Mouse (Mus musculus): ENCODE data around the gene Gm10718. TPM values are rescaled to one million over a fixed set of nuclear protein-coding genes. Genes with fewer than 3 reads are reported as not detected.
"Not testable (repeated sequence)": the region's sequence is repeated elsewhere in the genome, so short reads cannot be mapped to it uniquely, and the experiment has no call there.

The Gm10718 gene
- polyA plus RNA-seq, 1 experiment from 2014 or later = not detected

- not testable (repeated sequence) for H3K9ac ChIP-seq; H3K27ac ChIP-seq; H3K9me3 ChIP-seq (replicated peaks); H3K4me1 ChIP-seq; H3K4me2 ChIP-seq; H3K27me3 ChIP-seq (replicated peaks); H3K36me3 ChIP-seq; ATAC-seq; H3K4me3 ChIP-seq
- 56% methylated on average over 5 of the region's 9 CpGs for WGBS (ENCODE audit: insufficient replicate concordance)
Observed at GRCm38 (mm10) chr9:3015354-3015753, 8.0 kb upstream of the Gm10718 start, which contains the start of gene Gm10720. Gene Gm10720 (plus strand): TSS chr9:3015654.

- not testable (repeated sequence) for H3K9ac ChIP-seq; H3K27me3 ChIP-seq (replicated peaks); H3K4me2 ChIP-seq; H3K4me3 ChIP-seq; H3K27ac ChIP-seq; H3K4me1 ChIP-seq; H3K36me3 ChIP-seq; H3K9me3 ChIP-seq (replicated peaks); ATAC-seq
- 65% methylated on average over 6 of the region's 6 CpGs for WGBS (ENCODE audit: insufficient replicate concordance)
Observed at GRCm38 (mm10) chr9:3015896-3016295, 7.5 kb upstream of the Gm10718 start.

GRCm38 (mm10) chr9:3017108-3017507 is 6.2 kb upstream of the Gm10718 start, which contains the start of gene Gm10719:
Gene Gm10719 (plus strand): TSS chr9:3017408.
- not testable (repeated sequence) for H3K27me3 ChIP-seq (replicated peaks); H3K4me3 ChIP-seq; H3K27ac ChIP-seq; ATAC-seq; H3K4me1 ChIP-seq; H3K9me3 ChIP-seq (replicated peaks); H3K36me3 ChIP-seq; H3K4me2 ChIP-seq; H3K9ac ChIP-seq
- 61% methylated on average over 1 of the region's 9 CpGs for WGBS (ENCODE audit: insufficient replicate concordance)

GRCm38 (mm10) chr9:3018944-3019343 is 4.4 kb upstream of the Gm10718 start:
- WGBS (ENCODE audit: insufficient replicate concordance) = 54% methylated on average over 9 of the region's 9 CpGs
- not testable (repeated sequence) for H3K27ac ChIP-seq; ATAC-seq; H3K9ac ChIP-seq; H3K9me3 ChIP-seq (replicated peaks); H3K4me3 ChIP-seq; H3K4me1 ChIP-seq; H3K36me3 ChIP-seq; H3K27me3 ChIP-seq (replicated peaks); H3K4me2 ChIP-seq

GRCm38 (mm10) chr9:3019835-3020727 is 3.3 kb upstream of the Gm10718 start:
- peak; percentile 64; the same call in 1 of the 2 replicates for ATAC-seq
- H3K4me2 ChIP-seq = not testable (repeated sequence)
- 64% methylated on average over 17 of the region's 19 CpGs for WGBS (ENCODE audit: insufficient replicate concordance)

GRCm38 (mm10) chr9:3022316-3023008 is 885 bp upstream of the Gm10718 start:
- not testable (repeated sequence) for ATAC-seq; H3K27me3 ChIP-seq (replicated peaks); H3K4me2 ChIP-seq; H3K9me3 ChIP-seq (replicated peaks); H3K9ac ChIP-seq; H3K27ac ChIP-seq; H3K4me3 ChIP-seq; H3K36me3 ChIP-seq; H3K4me1 ChIP-seq
- WGBS (ENCODE audit: insufficient replicate concordance) = 60% methylated on average over 11 of the region's 13 CpGs

More at GRCm38 (mm10) chr9:3019835-3020727, 3.3 kb upstream of the Gm10718 start:
- H3K36me3 ChIP-seq; H3K9me3 ChIP-seq (replicated peaks); H3K4me1 ChIP-seq; H3K27me3 ChIP-seq (replicated peaks); H3K9ac ChIP-seq; H3K4me3 ChIP-seq; H3K27ac ChIP-seq: not testable (repeated sequence)

- H3K27ac ChIP-seq; H3K4me3 ChIP-seq; H3K9me3 ChIP-seq (replicated peaks); H3K27me3 ChIP-seq (replicated peaks); H3K4me1 ChIP-seq; H3K9ac ChIP-seq; H3K36me3 ChIP-seq; ATAC-seq; H3K4me2 ChIP-seq: not testable (repeated sequence)
- 61% methylated on average over 16 of the region's 16 CpGs for WGBS (ENCODE audit: insufficient replicate concordance)
Observed at GRCm38 (mm10) chr9:3023985-3024648, 770 bp downstream of the Gm10718 start.

GRCm38 (mm10) chr9:3024912-3025467 is 1.6 kb downstream of the Gm10718 start, which contains the start of gene Gm10717:
Gene Gm10717 (plus strand): TSS chr9:3025417.
- H3K4me3 ChIP-seq; H3K27ac ChIP-seq; H3K27me3 ChIP-seq (replicated peaks); H3K36me3 ChIP-seq; ATAC-seq; H3K9me3 ChIP-seq (replicated peaks); H3K9ac ChIP-seq; H3K4me1 ChIP-seq; H3K4me2 ChIP-seq: not testable (repeated sequence)
- 61% methylated on average over 12 of the region's 12 CpGs for WGBS (ENCODE audit: insufficient replicate concordance)

GRCm38 (mm10) chr9:3025653-3026052 is 2.3 kb downstream of the Gm10718 start:
- not testable (repeated sequence) for H3K4me2 ChIP-seq; ATAC-seq; H3K36me3 ChIP-seq; H3K4me1 ChIP-seq; H3K27me3 ChIP-seq (replicated peaks); H3K4me3 ChIP-seq; H3K27ac ChIP-seq; H3K9ac ChIP-seq; H3K9me3 ChIP-seq (replicated peaks)
- WGBS (ENCODE audit: insufficient replicate concordance) = 57% methylated on average over 5 of the region's 6 CpGs

GRCm38 (mm10) chr9:3026136-3026535 is 2.8 kb downstream of the Gm10718 start:
- H3K27ac ChIP-seq; H3K9me3 ChIP-seq (replicated peaks); H3K4me1 ChIP-seq; H3K27me3 ChIP-seq (replicated peaks); ATAC-seq; H3K4me2 ChIP-seq; H3K36me3 ChIP-seq; H3K9ac ChIP-seq; H3K4me3 ChIP-seq: not testable (repeated sequence)
- 63% methylated on average over 5 of the region's 5 CpGs for WGBS (ENCODE audit: insufficient replicate concordance)

- ATAC-seq; H3K4me2 ChIP-seq; H3K4me1 ChIP-seq; H3K9ac ChIP-seq; H3K27ac ChIP-seq; H3K4me3 ChIP-seq; H3K9me3 ChIP-seq (replicated peaks); H3K27me3 ChIP-seq (replicated peaks); H3K36me3 ChIP-seq: not testable (repeated sequence)
- WGBS (ENCODE audit: insufficient replicate concordance) = 50% methylated on average over 9 of the region's 9 CpGs
Observed at GRCm38 (mm10) chr9:3026741-3027140, 3.4 kb downstream of the Gm10718 start.

- H3K4me1 ChIP-seq, ATAC-seq: not testable (repeated sequence)
- WGBS (ENCODE audit: insufficient replicate concordance) = 58% methylated on average over 9 of the region's 9 CpGs
Observed at GRCm38 (mm10) chr9:3027200-3027599, 3.9 kb downstream of the Gm10718 start.

More at GRCm38 (mm10) chr9:3027200-3027599, 3.9 kb downstream of the Gm10718 start:
- not testable (repeated sequence) for H3K36me3 ChIP-seq; H3K4me2 ChIP-seq; H3K9me3 ChIP-seq (replicated peaks); H3K4me3 ChIP-seq; H3K27ac ChIP-seq; H3K27me3 ChIP-seq (replicated peaks); H3K9ac ChIP-seq
